Mouse (Mus musculus) hindbrain, embryonic 11.5 days (tissue): Measurements from ENCODE around the gene Sgk1. TPM values are rescaled to one million over a fixed set of nuclear protein-coding genes. Genes with fewer than 3 reads are reported as not detected.
A peak's percentile ranks its signal among the peaks of the same experiment; 100 is the strongest.
"Not testable (repeated sequence)": the region's sequence is repeated elsewhere in the genome, so short reads cannot be mapped to it uniquely, and the experiment has no call there.

Experiments
- ATAC-seq: fragments of 200-750 bp; cut with Nextera tagmentation; 2 replicates; pipeline ENCODE4 v1.8.0; 2017; ENCODE audit warnings: mild to moderate bottlenecking, moderate TSS enrichment, moderate library complexity; ENCODE audit not compliant: low FRiP score
- DNase-seq: peaks from one replicate; pipeline ENCODE4 v3.0.0-alpha.2; 2015; ENCODE audit warnings: low spot score
- H3K27ac ChIP-seq: fragments of 300-500 bp; sonication (generic); 2 replicates; pipeline ENCODE4 v1.5.1; 2014; ENCODE audit warnings: mild to moderate bottlenecking, low read depth, low read length
- H3K27me3 ChIP-seq: fragments of 300-500 bp; sonication (generic); 2 replicates; pipeline ENCODE4 v1.6.1; 2014; ENCODE audit warnings: mild to moderate bottlenecking, low read length, moderate library complexity, mixed read lengths; ENCODE audit not compliant: control insufficient read depth, insufficient read depth
- H3K36me3 ChIP-seq: fragments of 300-500 bp; sonication (generic); 2 replicates; pipeline ENCODE4 v1.6.1; 2014; ENCODE audit warnings: mild to moderate bottlenecking, low read length, moderate library complexity, mixed read lengths; ENCODE audit not compliant: control insufficient read depth, insufficient read depth
- H3K4me1 ChIP-seq: fragments of 300-500 bp; sonication (generic); replicated peaks from 2 replicates; pipeline ENCODE4 v1.6.1; 2014; ENCODE audit warnings: low read length, mixed read lengths; ENCODE audit not compliant: control insufficient read depth, insufficient read depth
- H3K4me2 ChIP-seq: fragments of 300-500 bp; sonication (generic); replicated peaks from 2 replicates; pipeline ENCODE4 v1.6.1; 2014; ENCODE audit warnings: mild to moderate bottlenecking, low read depth, low read length
- H3K4me3 ChIP-seq: fragments of 300-500 bp; sonication (generic); 2 replicates; pipeline ENCODE4 v1.5.1; 2014; ENCODE audit warnings: low read depth, low read length
- H3K9ac ChIP-seq: fragments of 300-500 bp; sonication (generic); 2 replicates; pipeline ENCODE4 v1.6.1; 2014; ENCODE audit warnings: low read depth, low read length
- H3K9me3 ChIP-seq: fragments of 300-500 bp; sonication (generic); 2 replicates; pipeline ENCODE4 v1.6.1; 2016; ENCODE audit warnings: low read length; ENCODE audit not compliant: control insufficient read depth
- WGBS: fragments of 180-500 bp; shearing (Covaris S2); extraction: QIAGEN DNeasy Blood & Tissue Kit; methylation state at CpG from one replicate; pipeline ENCODE4 v1.1.7; 2014; 5-methylcytosine and 5-hydroxymethylcytosine counted together
- polyA plus RNA-seq: library from polyadenylated mRNA; unstranded; fragments of >200 nt; fragmentation: Nextera tagmentation; extraction: Ambion mirVana; gene quantifications from 2 replicates; pipeline ENCODE4 v1.2.1, GENCODE M21; 2014

Sgk1 gene
- polyA plus RNA-seq, 1 experiment from 2014 or later, result 24.6 TPM

GRCm38 (mm10) chr10:22004763-22005162 is 122.8 kb downstream of the Sgk1 start:
- WGBS, result 84% methylated on average over 5 of the region's 5 CpGs
- DNase-seq, result no peak
- no peaks in the 10 kb centered on the region for H3K9me3 ChIP-seq
- H3K4me2 ChIP-seq, result no peak overlapping the region
- H3K27me3 ChIP-seq, result no peaks in the 10 kb centered on the region
- H3K27ac ChIP-seq, result no peak overlapping the region
- no peaks in the 10 kb centered on the region for H3K4me1 ChIP-seq
- H3K4me3 ChIP-seq, result no peak overlapping the region
- no peak for ATAC-seq
- no peak overlapping the region for H3K9ac ChIP-seq
- no peaks in the 10 kb centered on the region for H3K36me3 ChIP-seq

DNA sequence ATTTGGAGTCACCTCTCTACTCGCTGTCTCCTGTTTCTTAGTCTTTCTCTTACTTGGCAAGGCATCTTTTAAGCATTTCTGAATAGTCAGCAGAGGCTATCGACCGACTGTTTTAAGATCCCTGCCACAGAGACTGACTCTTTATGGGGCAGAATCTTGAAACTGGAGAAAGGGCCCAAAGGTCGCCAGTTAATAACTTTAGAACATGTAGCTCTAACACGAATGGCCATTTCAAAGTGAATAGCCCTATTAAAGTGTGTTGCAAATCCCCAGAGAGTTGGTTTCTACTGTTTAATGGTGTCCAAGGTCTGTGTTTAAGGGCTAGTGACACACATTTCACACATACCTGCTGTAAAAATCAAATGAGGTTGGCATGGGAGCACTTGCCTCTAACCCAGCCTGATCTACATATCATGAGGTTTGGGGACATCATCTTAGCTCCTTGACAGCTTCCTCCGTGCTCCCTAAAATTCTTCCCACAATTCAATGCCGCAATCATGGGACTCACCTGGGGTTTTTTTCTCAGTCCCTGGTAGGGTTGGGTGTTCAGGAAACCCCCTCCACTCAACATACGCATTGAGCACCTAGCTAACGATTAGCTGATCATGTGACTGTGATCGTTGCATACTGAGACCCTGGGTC is 125.3 kb downstream of the Sgk1 start:
- Histone ChIP-seq H3K27me3 (no peaks in the 10 kb centered on the region), H3K4me3 (no peak overlapping the region), H3K36me3 (no peaks in the 10 kb centered on the region), H3K4me1 (no peaks in the 10 kb centered on the region), H3K4me2 (no peak overlapping the region), H3K9me3 (no peaks in the 10 kb centered on the region), H3K27ac (no peak overlapping the region), H3K9ac (no peak overlapping the region)
- ATAC-seq, result no peak
- 86% methylated on average over 10 of the region's 10 CpGs for WGBS
- DNase-seq, result no peak

DNA sequence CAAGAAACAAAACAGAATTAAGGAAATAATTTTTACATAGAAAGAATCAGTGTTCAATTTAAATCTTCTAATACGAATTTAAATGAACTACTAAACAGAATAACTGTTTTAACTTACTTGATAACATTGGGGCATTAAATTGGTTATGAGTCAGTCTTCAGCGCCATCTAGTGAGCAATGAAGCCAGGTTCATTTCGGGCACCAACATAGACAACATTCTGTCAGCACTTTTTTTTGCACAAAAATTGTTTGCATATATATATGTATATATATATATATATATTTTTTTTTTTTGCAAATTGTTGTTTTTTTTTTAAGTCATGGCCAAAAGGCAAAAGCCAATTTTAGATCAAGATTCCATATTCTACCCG is 125.8 kb downstream of the Sgk1 start:
- no peak overlapping the region for H3K4me2 ChIP-seq
- DNase-seq, result peak; percentile 58
- 50% methylated on average over 4 of the region's 4 CpGs for WGBS

DNA sequence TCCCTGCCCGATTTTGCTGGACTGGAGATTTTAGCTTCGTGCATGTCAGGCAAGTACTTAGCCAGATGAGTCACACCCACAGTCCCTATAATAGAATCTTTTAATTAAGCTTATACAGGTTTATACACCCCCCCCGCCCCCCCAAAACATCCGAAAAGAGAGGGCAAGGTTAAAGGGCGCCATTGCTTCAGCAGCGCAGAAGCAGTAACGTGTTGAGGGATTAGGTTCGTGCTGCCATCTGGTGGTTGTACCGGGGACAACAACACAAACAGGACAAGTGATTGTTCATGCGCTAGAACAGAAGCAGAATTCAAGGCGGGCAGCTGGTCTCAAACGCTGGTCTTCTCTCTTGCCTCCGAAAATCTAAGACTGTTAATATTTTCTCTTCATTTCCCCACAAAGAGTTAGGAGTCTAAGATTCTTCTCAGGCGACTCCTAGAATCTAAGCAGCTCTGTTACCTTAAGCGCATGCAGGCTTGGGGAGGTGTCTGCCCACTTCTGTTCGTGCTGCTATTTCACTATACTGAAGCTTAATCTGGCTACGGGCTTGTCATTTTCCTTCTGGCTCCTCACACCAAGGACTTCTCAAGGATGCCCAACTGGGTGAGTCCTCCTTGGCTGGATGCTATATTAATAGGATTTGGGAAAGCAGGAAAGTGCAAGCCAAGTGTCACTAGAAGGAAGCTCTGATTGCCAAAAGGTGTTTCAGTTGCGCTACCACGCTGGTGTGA is 128.3 kb downstream of the Sgk1 start:
- DNase-seq (peak; percentile 88), ATAC-seq (no peak)
- H3K4me1 ChIP-seq, result no peaks in the 10 kb centered on the region
- no peaks in the 10 kb centered on the region for H3K9me3 ChIP-seq
- H3K27me3 ChIP-seq, result no peaks in the 10 kb centered on the region
- no peak overlapping the region for H3K4me2 ChIP-seq
- no peaks in the 10 kb centered on the region for H3K36me3 ChIP-seq
- no peak overlapping the region for H3K27ac ChIP-seq
- H3K9ac ChIP-seq, result no peak overlapping the region
- H3K4me3 ChIP-seq, result no peak overlapping the region
- 40% methylated on average over 19 of the region's 19 CpGs for WGBS

More for the DNA sequence above, 125.8 kb downstream of the Sgk1 start:
- no peak for ATAC-seq
- Histone ChIP-seq H3K36me3 (no peaks in the 10 kb centered on the region), H3K4me3 (no peak overlapping the region), H3K27ac (no peak overlapping the region), H3K27me3 (no peaks in the 10 kb centered on the region), H3K4me1 (no peaks in the 10 kb centered on the region), H3K9ac (no peak overlapping the region), H3K9me3 (no peaks in the 10 kb centered on the region)

GRCm38 (mm10) chr10:22017469-22018159 is 135.6 kb downstream of the Sgk1 start:
- Histone ChIP-seq H3K4me3 (no peak overlapping the region), H3K36me3 (no peaks in the 10 kb centered on the region), H3K27me3 (no peaks in the 10 kb centered on the region), H3K9ac (no peak overlapping the region), H3K4me1 (no peaks in the 10 kb centered on the region), H3K9me3 (no peaks in the 10 kb centered on the region), H3K27ac (no peak overlapping the region), H3K4me2 (no peak overlapping the region)
- no peak for DNase-seq
- 74% methylated on average over 16 of the region's 16 CpGs for WGBS
- ATAC-seq, result no peak

DNA sequence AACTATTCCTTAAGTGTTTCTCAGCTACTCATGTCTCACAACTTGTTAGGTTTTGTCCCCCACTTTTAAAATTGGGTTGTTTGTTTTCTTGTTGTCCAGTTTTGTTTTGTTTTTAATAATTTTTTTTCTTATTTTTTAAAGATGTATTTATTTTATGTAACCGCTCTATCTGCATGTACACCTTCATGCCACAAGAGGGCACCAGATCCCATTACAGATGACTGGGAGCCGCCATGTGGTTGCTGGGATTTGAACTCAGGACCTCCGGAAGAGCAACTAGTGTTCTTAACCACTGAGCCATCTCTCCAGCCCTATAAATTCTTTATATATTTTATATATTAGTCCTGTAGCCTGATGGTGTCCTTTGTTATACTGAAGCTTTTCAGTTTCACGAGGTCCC is 136.6 kb downstream of the Sgk1 start:
- ATAC-seq, result no peak
- no peaks in the 10 kb centered on the region for H3K4me1 ChIP-seq
- H3K4me3 ChIP-seq, result no peak overlapping the region
- H3K27me3 ChIP-seq, result no peaks in the 10 kb centered on the region
- no peak overlapping the region for H3K27ac ChIP-seq
- H3K36me3 ChIP-seq, result no peaks in the 10 kb centered on the region
- no peaks in the 10 kb centered on the region for H3K9me3 ChIP-seq
- H3K4me2 ChIP-seq, result no peak overlapping the region
- peak; percentile 8 for DNase-seq
- H3K9ac ChIP-seq, result no peak overlapping the region
- WGBS, result 95% methylated on average over 4 of the region's 4 CpGs

- no peaks in the 10 kb centered on the region for H3K9me3 ChIP-seq
- H3K27ac ChIP-seq, result no peak overlapping the region
- 8% methylated on average over 9 of the region's 9 CpGs for WGBS
- no peak overlapping the region for H3K4me3 ChIP-seq
- DNase-seq (peak; percentile 49), ATAC-seq (no peak)
- H3K9ac ChIP-seq, result no peak overlapping the region
- H3K4me2 ChIP-seq, result no peak overlapping the region
- no peaks in the 10 kb centered on the region for H3K27me3 ChIP-seq
- H3K4me1 ChIP-seq, result no peaks in the 10 kb centered on the region
- H3K36me3 ChIP-seq, result no peaks in the 10 kb centered on the region
Measured at GRCm38 (mm10) chr10:22034303-22034702, 152.3 kb downstream of the Sgk1 start.

- WGBS, result 8% methylated on average over 3 of the region's 3 CpGs
- not testable (repeated sequence) for H3K4me2 ChIP-seq, H3K27ac ChIP-seq, H3K4me1 ChIP-seq, H3K36me3 ChIP-seq, H3K4me3 ChIP-seq, H3K27me3 ChIP-seq, H3K9ac ChIP-seq, H3K9me3 ChIP-seq, ATAC-seq
- peak; percentile 74 for DNase-seq
Measured at GRCm38 (mm10) chr10:22036256-22036655, 154.3 kb downstream of the Sgk1 start.
